Mouse (Mus musculus): ENCODE data around the gene Tsc1. TPM values are rescaled to one million over a fixed set of nuclear protein-coding genes. Genes with fewer than 3 reads are reported as not detected.

Gene Tsc1
- polyA plus RNA-seq (2015; fragmentation: Nextera tagmentation; extraction: Ambion mirVana): 6.6 and 7.1 TPM in 2 replicates

DNA sequence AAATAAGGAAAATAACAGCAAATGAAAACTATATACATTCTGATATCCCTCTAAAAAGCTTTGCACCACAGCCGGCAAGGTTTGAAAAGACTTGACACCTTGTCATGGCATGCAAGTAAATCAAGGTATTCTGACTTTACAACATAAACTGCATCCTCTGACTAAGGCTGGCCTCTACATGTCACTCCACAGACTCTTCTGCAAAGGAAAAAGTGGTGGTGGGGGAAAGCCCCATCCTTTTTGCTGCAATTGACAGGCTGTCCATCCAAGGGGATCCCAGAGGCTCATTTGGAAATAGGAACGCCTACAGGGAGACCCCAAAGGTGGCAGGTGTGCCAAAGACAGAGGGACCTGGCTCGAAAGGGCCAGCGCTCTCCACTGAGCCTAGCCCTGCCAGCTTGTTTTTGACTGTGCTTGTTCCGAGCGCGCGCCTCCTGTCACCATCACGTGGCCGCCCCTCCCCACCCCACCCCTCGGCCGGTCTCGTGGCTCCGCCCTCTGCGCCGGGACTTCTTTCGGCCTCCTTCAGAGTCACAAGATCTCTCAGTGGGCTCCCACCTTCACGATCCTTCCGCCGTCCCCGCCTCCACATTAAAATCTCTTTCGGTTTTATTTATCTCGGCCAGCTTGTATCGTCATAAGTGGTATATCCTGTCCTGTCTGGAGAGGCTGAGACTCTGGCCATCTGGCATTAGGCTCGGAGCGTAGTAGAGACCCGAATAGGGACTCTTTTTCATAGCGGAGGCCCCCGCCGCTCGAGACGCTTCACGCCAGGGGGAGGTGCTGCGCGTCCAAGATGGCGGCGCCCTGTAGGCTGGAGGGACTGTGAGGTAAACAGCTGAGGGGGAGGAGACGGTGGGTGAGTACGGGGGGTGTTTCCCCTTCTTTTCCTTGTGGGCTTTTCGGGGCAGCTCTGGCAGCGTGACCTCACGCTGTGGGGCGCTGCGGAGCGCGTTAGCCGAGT lies at the start of gene Tsc1:
Tsc1 (plus strand) TSS at position 768 of the 964 bp plus-strand sequence.

DNA sequence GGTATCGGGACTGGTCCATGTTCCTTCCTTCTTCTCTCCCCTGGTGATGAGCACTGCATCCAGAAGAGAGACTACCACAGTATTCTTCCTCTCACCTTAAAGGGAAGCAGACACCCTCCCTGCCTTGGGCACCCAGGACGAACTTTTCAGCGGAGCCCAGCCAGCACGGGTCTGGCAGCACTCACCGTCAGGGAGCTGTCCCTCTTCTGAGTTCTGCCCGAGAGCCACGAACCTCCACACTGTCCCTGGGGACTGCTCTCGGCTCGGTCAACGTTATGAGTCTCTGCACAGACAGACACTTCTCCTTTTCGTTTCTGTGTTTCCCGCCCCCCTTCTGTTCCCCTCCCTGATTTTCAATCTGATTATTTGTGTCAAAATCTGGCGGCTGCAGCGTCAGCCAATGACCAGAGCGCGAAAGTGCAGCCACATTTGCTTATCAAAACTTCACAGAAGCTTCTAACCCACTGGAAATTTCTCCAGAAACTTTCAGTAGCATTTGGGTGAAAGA lies 19.3 kb upstream of the Tsc1 start, which contains the start of gene Gfi1b:
Gfi1b (minus strand) TSS at position 319 of the 508 bp plus-strand sequence.

DNA sequence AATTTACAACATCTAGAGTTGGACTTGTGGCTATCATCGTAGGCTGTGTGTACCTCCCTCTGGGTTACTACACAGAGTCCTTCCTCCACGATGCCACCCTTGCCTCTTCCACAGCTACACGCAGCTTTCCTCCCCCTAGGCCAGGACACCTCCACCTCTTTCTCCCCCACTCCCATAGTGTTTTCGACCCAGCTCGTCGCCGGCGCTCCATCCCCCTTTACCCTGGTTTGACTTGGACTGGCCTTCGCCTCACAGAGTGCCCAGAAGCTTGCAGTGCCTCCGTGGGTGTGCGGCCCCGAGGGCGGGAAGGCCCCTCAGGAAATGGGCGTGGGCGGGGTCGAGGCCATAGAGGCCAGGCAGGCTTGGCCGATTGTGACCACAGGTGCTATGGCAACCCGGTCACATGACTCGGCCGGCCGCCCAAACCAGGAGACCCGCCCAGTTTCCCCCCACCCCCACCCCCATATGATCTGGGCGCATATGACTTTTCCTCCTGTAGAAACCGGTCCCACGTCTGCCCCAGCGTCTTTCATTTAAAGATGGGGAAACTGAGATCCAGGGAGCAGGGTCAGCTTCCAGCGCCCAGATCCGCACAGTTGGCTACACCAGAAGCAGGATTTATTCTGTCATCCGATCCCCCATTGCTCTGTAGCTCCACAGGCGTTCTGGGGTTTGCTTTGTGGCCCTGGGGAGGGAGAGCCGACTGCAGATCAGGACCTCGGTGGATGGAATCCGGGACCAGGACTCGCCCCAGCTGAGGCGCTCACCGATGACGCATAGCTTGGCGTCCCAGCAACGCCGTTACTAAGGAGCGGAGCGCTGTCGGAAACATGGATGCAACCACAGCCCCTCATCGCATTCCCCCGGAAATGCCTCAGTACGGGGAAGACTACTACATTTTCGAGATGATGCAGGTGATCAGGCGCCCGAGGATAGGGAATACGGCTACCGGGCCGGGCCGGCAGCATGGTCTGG lies 58.6 kb downstream of the Tsc1 start, which contains the start of the genes Spaca9 and Ak8:
Spaca9 (minus strand) TSS at position 367 of the 975 bp plus-strand sequence.
Ak8 (plus strand) TSS at position 804 of the 975 bp plus-strand sequence.

Small RNA genes lying within 50 kb of the gene (microRNA-seq; reads per million reads assigned to microRNA genes)
- gene Gm22824 (not detected), gene Mir3088 (1.5 reads per million)

Other genes starting within 250 kb of the Tsc1 start
- 1.2 and 1.7 TPM in 2 replicates for gene Ppp1r26, start 194.4 kb upstream of the Tsc1 start, polyA plus RNA-seq (2015; fragmentation: Nextera tagmentation; extraction: Ambion mirVana)
- gene 1700007K13Rik, start 174.9 kb upstream of the Tsc1 start, polyA plus RNA-seq (2015; fragmentation: Nextera tagmentation; extraction: Ambion mirVana): 1.4 and 2.5 TPM in 2 replicates
- 24.6 and 29.0 TPM in 2 replicates for gene Mrps2, start 173.2 kb upstream of the Tsc1 start, polyA plus RNA-seq (2015; fragmentation: Nextera tagmentation; extraction: Ambion mirVana)
- 0.83 and 0.93 TPM in 2 replicates for gene Gbgt1, start 144.3 kb upstream of the Tsc1 start, polyA plus RNA-seq (2015; fragmentation: Nextera tagmentation; extraction: Ambion mirVana)
- gene Gm10134, start 135.1 kb upstream of the Tsc1 start, polyA plus RNA-seq (2015; fragmentation: Nextera tagmentation; extraction: Ambion mirVana): 5.1 and 7.8 TPM in 2 replicates
- 17.2 and 17.5 TPM in 2 replicates for gene Ralgds, start 128.1 kb upstream of the Tsc1 start, polyA plus RNA-seq (2015; fragmentation: Nextera tagmentation; extraction: Ambion mirVana)
- not detected in 2 replicates for gene Cel, start 77.8 kb upstream of the Tsc1 start, polyA plus RNA-seq (2015; fragmentation: Nextera tagmentation; extraction: Ambion mirVana)
- gene Gtf3c5, start 57.5 kb upstream of the Tsc1 start, polyA plus RNA-seq (2015; fragmentation: Nextera tagmentation; extraction: Ambion mirVana): 15.5 and 16.0 TPM in 2 replicates
- gene Gfi1b, start 19.2 kb upstream of the Tsc1 start, polyA plus RNA-seq (2015; fragmentation: Nextera tagmentation; extraction: Ambion mirVana): 0.21 TPM in 1 of 2 replicates, not detected in the other
- 1.7 and 1.9 TPM in 2 replicates for gene Spaca9, start 58.5 kb downstream of the Tsc1 start, polyA plus RNA-seq (2015; fragmentation: Nextera tagmentation; extraction: Ambion mirVana)
- gene Ak8, start 58.9 kb downstream of the Tsc1 start, polyA plus RNA-seq (2015; fragmentation: Nextera tagmentation; extraction: Ambion mirVana): 0.33 and 0.47 TPM in 2 replicates
- gene Gtf3c4, start 199.1 kb downstream of the Tsc1 start, polyA plus RNA-seq (2015; fragmentation: Nextera tagmentation; extraction: Ambion mirVana): 4.4 and 4.9 TPM in 2 replicates
- gene Ddx31, start 199.2 kb downstream of the Tsc1 start, polyA plus RNA-seq (2015; fragmentation: Nextera tagmentation; extraction: Ambion mirVana): 5.3 and 5.6 TPM in 2 replicates

Data from urinary bladder, postnatal 0 days (tissue).